Mouse (Mus musculus) thymus, postnatal 14 days (tissue): Measurements from ENCODE around the gene Cstf2t.

Experiments
- DNase-seq: peaks from one replicate; pipeline ENCODE4 v3.0.0; 2021

Cstf2t gene

DNA sequence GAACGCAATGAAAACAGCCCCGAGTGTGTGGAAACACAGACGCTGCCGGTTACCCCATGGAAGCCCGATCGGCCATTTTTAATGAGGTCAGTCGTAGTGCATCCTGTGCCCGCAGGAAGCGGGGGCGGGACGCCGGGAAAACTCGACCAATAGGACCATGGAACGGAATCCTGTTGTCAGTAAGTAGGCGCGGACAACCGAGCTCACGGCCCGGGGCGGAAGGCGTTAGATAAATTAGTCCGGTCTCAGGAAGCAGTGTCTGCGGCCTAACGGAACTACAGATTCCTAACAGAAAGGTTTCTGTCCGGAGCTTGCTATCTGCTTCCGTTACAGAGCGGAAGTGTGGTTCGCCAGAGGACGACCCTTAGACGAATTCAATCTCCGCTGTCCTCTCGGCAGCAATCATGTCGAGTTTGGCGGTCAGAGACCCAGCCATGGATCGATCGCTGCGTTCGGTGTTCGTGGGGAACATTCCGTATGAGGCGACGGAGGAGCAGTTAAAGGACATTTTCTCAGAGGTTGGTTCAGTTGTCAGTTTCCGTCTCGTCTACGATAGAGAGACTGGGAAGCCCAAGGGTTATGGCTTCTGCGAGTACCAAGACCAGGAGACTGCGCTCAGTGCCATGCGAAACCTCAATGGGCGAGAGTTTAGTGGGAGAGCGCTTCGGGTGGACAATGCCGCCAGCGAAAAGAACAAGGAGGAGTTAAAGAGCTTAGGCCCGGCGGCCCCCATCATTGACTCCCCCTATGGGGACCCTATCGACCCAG, at the start of gene Cstf2t:
Gene Cstf2t, plus strand, starts transcription at position 176 of the 768 bp plus-strand sequence.
- peak; percentile 99 for DNase-seq

GRCm38 (mm10) chr19:31038951-31039350, 43.7 kb upstream of the Cstf2t start:
- no peak for DNase-seq

DNA sequence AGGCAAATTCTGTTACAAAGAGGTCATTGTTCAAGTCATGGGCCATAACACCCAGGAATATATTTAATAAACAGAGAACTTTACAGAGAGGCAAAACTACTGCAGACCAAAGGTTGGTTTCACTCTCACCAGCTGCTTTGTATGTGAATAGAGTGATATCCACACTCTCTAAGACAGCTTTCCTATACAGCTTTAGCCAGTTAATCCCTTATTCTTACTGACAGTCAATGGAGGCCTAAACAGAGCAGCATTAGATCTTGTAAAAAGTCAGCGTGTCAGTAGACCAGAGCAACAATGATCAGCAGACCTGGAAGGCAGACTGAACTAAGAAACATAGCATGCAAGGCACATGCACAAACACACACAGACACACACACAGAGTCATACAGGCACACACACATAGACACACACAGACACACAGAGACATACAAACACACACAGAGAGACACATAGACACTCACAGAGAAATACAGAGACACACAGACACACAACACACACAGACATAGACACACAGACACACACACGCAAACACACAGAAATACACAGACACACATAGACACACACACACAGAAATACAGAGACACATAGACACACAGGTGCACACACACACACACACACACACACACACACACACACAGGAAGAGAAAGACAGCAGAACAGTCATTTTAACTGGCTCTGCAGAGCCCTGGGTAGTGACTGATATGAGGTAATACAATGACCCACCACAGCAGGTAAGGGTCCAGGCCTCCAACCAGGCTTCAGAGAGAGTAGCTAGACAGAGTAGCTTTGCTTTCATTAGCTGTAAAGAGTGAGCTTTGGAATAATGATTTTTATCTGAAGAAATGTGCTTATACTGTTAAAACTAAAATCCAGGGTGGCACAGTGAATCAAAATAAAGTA, 41.4 kb upstream of the Cstf2t start:
- DNase-seq, result no peak

DNA sequence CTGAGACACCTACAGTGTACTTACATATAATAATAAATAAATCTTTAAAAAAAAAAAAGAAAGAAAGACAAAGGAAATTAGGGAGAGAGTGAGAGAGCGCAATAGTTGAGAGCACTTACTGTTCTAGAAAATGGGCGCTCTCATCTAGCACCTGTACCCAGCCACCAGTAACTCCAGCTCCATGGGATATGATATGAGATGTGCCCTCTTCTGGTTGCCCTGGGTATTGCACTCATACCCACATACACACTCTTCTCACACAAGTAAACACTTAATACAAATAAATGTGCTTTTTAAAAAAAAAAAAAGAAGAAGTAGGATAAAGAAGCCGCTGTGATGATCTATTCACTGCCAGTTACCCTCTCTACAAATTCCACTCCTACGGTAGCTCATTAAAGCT, 36.0 kb upstream of the Cstf2t start:
- DNase-seq, result peak; percentile 6

- no peak for DNase-seq
These were observed 17.9 kb upstream of the Cstf2t start for GRCm38 (mm10) chr19:31064740-31065139.

GRCm38 (mm10) chr19:31065206-31065781, 17.3 kb upstream of the Cstf2t start:
- no peak for DNase-seq

- no peak for DNase-seq
These were observed 8.5 kb upstream of the Cstf2t start for GRCm38 (mm10) chr19:31073959-31074716.

DNA sequence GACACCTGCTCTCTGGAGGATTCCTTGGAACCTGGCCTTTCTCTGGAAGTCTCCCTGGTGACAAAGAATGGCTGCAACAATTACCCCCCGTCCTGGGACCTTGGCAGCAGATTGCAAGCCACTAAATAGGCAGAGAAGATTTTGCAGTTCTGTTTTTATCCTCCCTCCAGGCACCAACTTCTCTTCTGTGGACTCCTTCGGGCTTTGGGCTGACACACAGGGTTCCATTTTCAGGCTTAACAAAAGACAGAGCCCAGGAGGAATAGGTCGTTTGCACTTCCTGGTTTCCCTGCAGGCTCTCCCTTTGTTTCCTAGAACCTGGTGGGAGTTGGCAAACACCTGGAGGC, 7.9 kb upstream of the Cstf2t start:
- DNase-seq, result no peak

DNA sequence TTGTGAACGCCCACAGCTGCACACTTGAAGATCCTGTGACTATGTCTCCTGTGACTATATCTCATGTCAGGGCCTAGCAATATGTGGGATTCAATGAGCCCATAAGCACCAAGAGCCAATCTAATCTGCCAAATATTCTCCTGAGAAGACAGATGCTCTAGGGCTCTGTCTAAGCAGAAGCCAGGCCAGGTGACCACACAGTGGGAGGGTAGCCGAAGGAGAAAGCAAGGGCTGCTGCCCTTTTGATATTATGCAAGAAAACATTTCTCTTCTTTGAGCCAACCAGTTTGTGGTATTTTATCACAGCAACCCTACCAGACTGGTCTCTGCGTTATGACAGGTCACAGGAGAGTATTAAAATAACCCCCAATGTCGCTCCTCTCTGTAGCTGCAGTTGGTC, 6.5 kb upstream of the Cstf2t start:
- no peak for DNase-seq

- DNase-seq, result no peak
These were observed 4.4 kb upstream of the Cstf2t start for GRCm38 (mm10) chr19:31078241-31078640.

DNA sequence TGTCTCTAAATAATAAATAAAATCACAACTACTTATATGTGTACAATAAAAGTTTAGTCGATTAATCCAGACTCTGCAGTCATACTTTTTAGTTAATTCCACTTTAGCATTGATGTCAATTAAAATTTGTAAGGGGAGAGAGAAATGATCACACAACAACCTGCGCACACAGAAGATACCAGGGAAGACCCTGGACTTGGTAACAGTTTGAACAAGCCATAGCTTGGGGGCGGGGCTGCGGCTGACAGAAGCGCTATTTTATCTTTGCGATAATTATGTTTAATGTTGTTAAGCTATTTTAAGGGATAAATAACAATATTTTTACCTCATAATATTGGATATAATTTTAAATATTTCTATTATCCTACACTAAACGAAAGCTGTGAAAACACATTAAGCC, 411 bp upstream of the Cstf2t start:
- DNase-seq, result no peak

- DNase-seq, result peak; percentile 26
These were observed 1.1 kb downstream of the Cstf2t start for GRCm38 (mm10) chr19:31083761-31084160.

- DNase-seq, result no peak
These were observed 15.2 kb downstream of the Cstf2t start for GRCm38 (mm10) chr19:31097857-31098256.

GRCm38 (mm10) chr19:31099369-31099768, 16.7 kb downstream of the Cstf2t start:
- no peak for DNase-seq

- no peak for DNase-seq
These were observed 22.1 kb downstream of the Cstf2t start for GRCm38 (mm10) chr19:31104764-31105163.

- DNase-seq, result no peak
These were observed 23.4 kb downstream of the Cstf2t start for GRCm38 (mm10) chr19:31106036-31106435.

- DNase-seq, result no peak
These were observed 24.4 kb downstream of the Cstf2t start for GRCm38 (mm10) chr19:31106835-31107554.

GRCm38 (mm10) chr19:31114690-31115089, 32.1 kb downstream of the Cstf2t start:
- no peak for DNase-seq

DNA sequence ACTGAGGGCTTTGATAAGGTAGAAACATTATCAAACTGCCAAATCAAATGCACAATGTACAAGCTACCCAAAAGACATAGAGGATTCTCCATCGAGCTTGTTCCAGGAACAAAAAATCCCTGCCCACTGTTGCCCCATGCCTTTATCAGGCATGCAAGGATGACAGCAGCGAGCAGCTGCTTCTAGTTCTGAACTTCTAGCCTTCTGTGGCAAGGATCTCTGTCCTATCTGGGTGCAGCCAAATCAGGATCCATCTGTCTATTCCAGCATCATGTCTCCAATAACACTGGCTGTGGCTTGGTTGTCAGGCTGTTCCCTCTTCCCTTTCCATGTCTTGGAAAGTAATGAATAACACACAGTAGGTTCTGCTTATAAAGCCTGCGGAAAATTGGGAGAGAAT, 42.0 kb downstream of the Cstf2t start:
- DNase-seq, result no peak

DNA sequence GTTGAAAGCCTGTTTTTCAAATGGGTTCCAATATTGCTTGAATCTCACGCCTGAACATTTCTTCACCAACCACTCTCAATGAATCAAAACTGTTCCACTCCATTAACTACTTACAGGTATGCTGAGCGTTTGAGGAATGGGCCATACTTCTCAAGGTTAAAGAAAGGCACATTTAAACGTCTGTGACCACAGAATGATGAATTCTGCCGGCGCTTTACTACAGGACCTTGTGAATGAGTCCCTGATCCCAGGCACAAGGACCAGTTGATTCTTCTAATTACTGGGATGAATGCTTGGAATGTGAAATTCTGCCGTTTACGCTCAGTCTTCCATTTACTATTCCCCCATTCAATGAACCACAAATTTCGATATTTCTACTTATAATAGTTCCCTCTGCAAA, 50.0 kb downstream of the Cstf2t start:
- DNase-seq, result no peak

DNA sequence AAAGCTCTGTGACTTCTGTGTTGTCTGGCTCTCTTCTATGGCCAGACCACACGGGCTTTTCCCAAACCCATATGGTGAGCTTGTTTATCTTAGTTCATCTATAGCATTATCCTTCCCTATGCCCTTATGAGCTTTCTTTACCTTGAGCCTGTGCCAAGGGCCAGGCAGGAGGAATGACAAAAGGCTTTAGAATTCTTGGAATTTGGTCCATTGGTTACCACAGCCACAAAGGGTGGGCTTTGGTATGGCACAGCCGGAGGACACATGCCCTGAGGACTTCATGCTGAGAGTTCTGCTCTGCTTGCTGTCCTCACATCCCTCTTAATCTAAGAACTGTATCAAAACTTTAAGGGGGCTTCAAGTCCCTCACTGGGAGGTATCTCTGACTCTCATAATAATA, 53.7 kb downstream of the Cstf2t start:
- DNase-seq, result no peak
